Mouse (Mus musculus) layer of hippocampus, postnatal 14 days (tissue): ENCODE data around the gene Vmn2r75. TPM values are rescaled to one million over a fixed set of nuclear protein-coding genes. Genes with fewer than 3 reads are reported as not detected.
"Not testable (repeated sequence)": the region's sequence is repeated elsewhere in the genome, so short reads cannot be mapped to it uniquely, and the experiment has no call there.

Experiments used
- DNase-seq, 2 experiments: peaks; one replicate each; pipeline ENCODE4 v3.0.0; 2021 to 2022; ENCODE audit warnings: low spot score in 2 of 2, mixed read lengths in 1 of 2
- long read RNA-seq, 2 experiments: library from polyadenylated mRNA; stranded (forward); transcript quantifications; one replicate each; pipeline ENCODE4 v2.0.0; 2021
- total RNA-seq, 2 experiments: library from RNA; stranded (reverse); gene quantifications; 2 replicates each; pipeline ENCODE4 v1.2.3; 2021

Vmn2r75 gene
- total RNA-seq, result not detected
- long read RNA-seq, experiment 1, result 0 reads
- long read RNA-seq, experiment 2, result 0 reads

- DNase-seq, result not testable (repeated sequence)
Observed at GRCm38 (mm10) chr7:86171678-86172077, at the start of gene Vmn2r75. Vmn2r75 (minus strand) TSS chr7:86171778.

DNA sequence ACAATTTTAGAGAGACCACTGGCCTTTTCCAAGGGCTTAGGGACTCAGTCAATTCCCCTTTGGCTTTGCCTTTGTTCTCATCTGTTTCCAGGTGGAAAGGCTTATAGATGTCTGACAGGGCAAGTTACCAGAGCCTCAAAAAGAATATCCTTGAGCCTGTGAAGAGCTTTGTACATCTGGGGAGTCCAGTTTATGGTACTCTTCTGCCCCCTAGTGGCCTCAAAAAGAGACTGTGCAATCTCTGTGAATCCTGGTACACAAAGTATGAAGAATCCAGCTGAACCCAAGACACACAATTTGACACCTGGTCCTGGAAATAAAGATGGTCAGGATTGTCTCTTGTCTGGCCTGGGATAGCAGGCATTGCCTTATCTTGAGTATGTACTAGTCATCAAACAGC, 39.8 kb upstream of the Vmn2r75 start:
- no peak for DNase-seq

Other genes with a start within 250 kb of the Vmn2r75 start
- not detected for gene Vmn2r74, start 210.1 kb downstream of the Vmn2r75 start, total RNA-seq
- not detected for gene Vmn2r76, start 74.5 kb upstream of the Vmn2r75 start, total RNA-seq
- not detected for gene Olfr310, start 105.4 kb upstream of the Vmn2r75 start, total RNA-seq
- not detected for gene Olfr309, start 141.9 kb upstream of the Vmn2r75 start, total RNA-seq
- gene Olfr308, start 153.9 kb upstream of the Vmn2r75 start, total RNA-seq, result not detected
- not detected for gene Olfr307, start 165.8 kb upstream of the Vmn2r75 start, total RNA-seq
- gene Olfr305, start 195.2 kb upstream of the Vmn2r75 start, total RNA-seq, result not detected
- gene Olfr304, start 214.9 kb upstream of the Vmn2r75 start, total RNA-seq, result not detected
- not detected for gene Olfr303, start 226.0 kb upstream of the Vmn2r75 start, total RNA-seq
- gene Olfr301, start 232.1 kb upstream of the Vmn2r75 start, total RNA-seq, result not detected